21 mouse cellular contexts compared by ENCODE assay signal in the genomic region with DNA sequence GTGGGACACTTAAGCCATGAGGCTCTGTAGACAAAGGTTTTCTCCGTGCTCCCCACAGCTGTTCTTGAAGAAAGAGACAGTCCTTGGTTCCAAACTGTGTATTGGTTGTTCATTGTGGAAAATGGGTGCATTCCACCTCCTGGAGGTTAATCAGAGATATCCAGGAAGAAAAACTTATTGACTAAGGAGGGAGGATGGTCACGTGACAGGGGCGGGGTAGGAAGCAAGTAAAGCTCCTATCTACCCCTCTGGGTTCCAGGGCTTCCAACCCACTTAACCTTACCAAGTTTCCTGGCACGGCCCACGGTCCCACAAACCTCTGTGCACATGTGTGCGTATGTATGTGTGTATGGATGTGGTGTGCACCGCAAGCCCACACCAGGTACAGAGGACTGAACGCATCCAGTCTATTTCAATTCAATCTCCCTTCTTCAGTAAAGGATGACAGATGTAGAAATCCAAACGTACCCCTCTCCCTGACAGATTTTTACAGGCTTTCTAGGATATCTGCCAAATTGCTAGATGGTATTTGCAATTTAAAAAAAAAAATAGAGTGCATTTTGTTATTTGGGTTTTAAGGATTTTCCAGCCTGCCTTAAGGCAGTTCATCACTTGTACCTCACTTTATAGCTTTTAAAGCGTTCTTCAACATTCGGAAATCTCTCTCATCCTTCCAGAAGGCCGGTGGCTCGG.
"Had no signal": no experiment of that assay in that cellular context is flagged by ENCODE, and none has a peak within 500 bp of the region (broad histone marks: within the 10 kb centered on the region; RNA-seq: fewer than 3 reads in every experiment).

No protein-coding gene starts in this region.

- DNase-seq: kidney, postnatal 25 days; left cerebral cortex, postnatal 4 days; liver, postnatal 0 days; lung, embryonic 14.5 days; retina, postnatal 1 day; right cerebral cortex, postnatal 25 days; spleen, adult 18-20 months; thymus, postnatal 25 days had no signal

- H3K4me3 ChIP-seq: limb, embryonic 12.5 days; limb, embryonic 15.5 days; midbrain, embryonic 10.5 days; midbrain, embryonic 13.5 days; myocyte; neural tube, embryonic 13.5 days; stomach, embryonic 15.5 days had no signal

- H3K36me3 ChIP-seq: limb, embryonic 12.5 days; limb, embryonic 15.5 days; midbrain, embryonic 10.5 days; midbrain, embryonic 13.5 days; neural tube, embryonic 13.5 days; stomach, embryonic 15.5 days had no signal

- H3K4me2 ChIP-seq: limb, embryonic 12.5 days; limb, embryonic 15.5 days; liver, embryonic 11.5 days; lung, embryonic 14.5 days; midbrain, embryonic 13.5 days; neural tube, embryonic 13.5 days; stomach, embryonic 15.5 days had no signal

- H3K9me3 ChIP-seq: limb, embryonic 12.5 days; limb, embryonic 15.5 days; midbrain, embryonic 10.5 days; midbrain, embryonic 13.5 days; neural tube, embryonic 13.5 days; stomach, embryonic 15.5 days had no signal

- H3K27me3 ChIP-seq: limb, embryonic 12.5 days; limb, embryonic 15.5 days; midbrain, embryonic 13.5 days; neural tube, embryonic 13.5 days; stomach, embryonic 15.5 days had no signal

- ATAC-seq: liver, postnatal 0 days; lung, postnatal 0 days; midbrain, embryonic 13.5 days; midbrain, embryonic 16.5 days had no signal

- H3K27ac ChIP-seq: kidney, postnatal 0 days; limb, embryonic 12.5 days; limb, embryonic 15.5 days; liver, embryonic 14.5 days; macrophage; midbrain, embryonic 10.5 days; midbrain, embryonic 13.5 days; neural tube, embryonic 13.5 days; stomach, embryonic 15.5 days had no signal

- H3K9ac ChIP-seq: limb, embryonic 12.5 days; limb, embryonic 15.5 days; liver, embryonic 14.5 days; liver, postnatal 0 days; lung, embryonic 14.5 days; midbrain, embryonic 13.5 days; neural tube, embryonic 13.5 days; stomach, embryonic 15.5 days had no signal
